Mouse (Mus musculus) heart, embryonic 11.5 days (tissue): ENCODE results near the gene Tnfaip8l1. TPM values are rescaled to one million over a fixed set of nuclear protein-coding genes. Genes with fewer than 3 reads are reported as not detected.

ENCODE experiments used
- ATAC-seq: fragments of 200-750 bp; cut with Nextera tagmentation; replicated peaks from 2 replicates; pipeline ENCODE4 v1.8.0; 2017; ENCODE audit warnings: moderate library complexity; ENCODE audit not compliant: insufficient number of reproducible peaks, low FRiP score, low TSS enrichment
- H3K27ac ChIP-seq: fragments of 300-500 bp; sonication (generic); 2 replicates; pipeline ENCODE4 v1.5.1; 2014; ENCODE audit warnings: mild to moderate bottlenecking, low read depth, low read length
- H3K27me3 ChIP-seq: fragments of 300-500 bp; sonication (generic); 2 replicates; pipeline ENCODE4 v1.6.1; 2014; ENCODE audit warnings: mild to moderate bottlenecking, low read length, mixed read lengths; ENCODE audit not compliant: control insufficient read depth, insufficient read depth
- H3K36me3 ChIP-seq: fragments of 300-500 bp; sonication (generic); 2 replicates; pipeline ENCODE4 v1.6.1; 2014; ENCODE audit warnings: mild to moderate bottlenecking, low read length, moderate library complexity, mixed read lengths; ENCODE audit not compliant: control insufficient read depth, insufficient read depth
- H3K4me1 ChIP-seq: fragments of 300-500 bp; sonication (generic); 2 replicates; pipeline ENCODE4 v1.6.1; 2014; ENCODE audit warnings: low read length; ENCODE audit not compliant: control insufficient read depth, insufficient read depth
- H3K4me2 ChIP-seq: fragments of 300-500 bp; sonication (generic); 2 replicates; pipeline ENCODE4 v1.6.1; 2014; ENCODE audit warnings: mild to moderate bottlenecking, moderate library complexity
- H3K4me3 ChIP-seq: fragments of 300-500 bp; sonication (generic); 2 replicates; pipeline ENCODE4 v1.5.1; 2014; ENCODE audit warnings: low read depth, low read length
- H3K9ac ChIP-seq: fragments of 300-500 bp; sonication (generic); 2 replicates; pipeline ENCODE4 v1.6.1; 2014; ENCODE audit warnings: mild to moderate bottlenecking, low read depth, low read length, moderate library complexity
- H3K9me3 ChIP-seq: fragments of 300-500 bp; sonication (generic); replicated peaks from 2 replicates; pipeline ENCODE4 v1.6.1; 2016; ENCODE audit warnings: low read length; ENCODE audit not compliant: control insufficient read depth
- WGBS: fragments of 180-500 bp; shearing (Covaris S2); extraction: QIAGEN DNeasy Blood & Tissue Kit; methylation state at CpG from one replicate; pipeline ENCODE4 v1.1.7; 2014; ENCODE audit not compliant: insufficient replicate concordance; 5-methylcytosine and 5-hydroxymethylcytosine counted together
- polyA plus RNA-seq: library from polyadenylated mRNA; unstranded; fragments of >200 nt; fragmentation: Nextera tagmentation; extraction: Ambion mirVana; gene quantifications from 2 replicates; pipeline ENCODE4 v1.2.1, GENCODE M21; 2014

Gene Tnfaip8l1
- polyA plus RNA-seq, 1 experiment from 2014 or later: 6.0 TPM

GRCm38 (mm10) chr17:56200586-56200985, 38.3 kb downstream of the Tnfaip8l1 start:
- Histone ChIP-seq H3K4me2 (no peak overlapping the region), H3K36me3 (peaks cover 70% of the 10 kb centered on the region), H3K9me3 (no peaks in the 10 kb centered on the region), H3K27me3 (no peaks in the 10 kb centered on the region), H3K27ac (no peak overlapping the region), H3K9ac (no peak overlapping the region), H3K4me1 (no peaks in the 10 kb centered on the region), H3K4me3 (no peak overlapping the region)
- no peak for ATAC-seq
- WGBS: 86% methylated on average over 9 of the region's 9 CpGs

- WGBS: 65% methylated on average over 3 of the region's 3 CpGs
- ATAC-seq: no peak
- Histone ChIP-seq H3K4me2 (no peak overlapping the region), H3K9me3 (no peaks in the 10 kb centered on the region), H3K27me3 (no peaks in the 10 kb centered on the region), H3K9ac (no peak overlapping the region), H3K36me3 (peaks cover 73% of the 10 kb centered on the region), H3K4me1 (no peaks in the 10 kb centered on the region), H3K4me3 (no peak overlapping the region), H3K27ac (no peak overlapping the region)
These were observed 39.4 kb downstream of the Tnfaip8l1 start for GRCm38 (mm10) chr17:56201642-56202041.

GRCm38 (mm10) chr17:56202476-56202875, 40.2 kb downstream of the Tnfaip8l1 start:
- H3K36me3 ChIP-seq: peaks cover 70% of the 10 kb centered on the region
- H3K9ac ChIP-seq: no peak overlapping the region
- H3K9me3 ChIP-seq: no peaks in the 10 kb centered on the region
- H3K27me3 ChIP-seq: no peaks in the 10 kb centered on the region
- no peak overlapping the region for H3K27ac ChIP-seq
- H3K4me2 ChIP-seq: no peak overlapping the region
- no peak overlapping the region for H3K4me3 ChIP-seq
- no peak for ATAC-seq
- WGBS: 89% methylated on average over 8 of the region's 8 CpGs
- H3K4me1 ChIP-seq: no peaks in the 10 kb centered on the region

- Histone ChIP-seq H3K27me3 (no peaks in the 10 kb centered on the region), H3K9ac (0 out of 2 replicates have a peak overlapping the region, but pooled peaks have one; percentile 16), H3K4me3 (no peak overlapping the region), H3K4me1 (no peaks in the 10 kb centered on the region), H3K4me2 (no peak overlapping the region), H3K27ac (no peak overlapping the region), H3K36me3 (peaks cover 64% of the 10 kb centered on the region), H3K9me3 (no peaks in the 10 kb centered on the region)
- ATAC-seq: no peak
- WGBS: 67% methylated on average over 3 of the region's 3 CpGs
These were observed 41.5 kb downstream of the Tnfaip8l1 start for GRCm38 (mm10) chr17:56203729-56204128.

GRCm38 (mm10) chr17:56206276-56206884, 44.1 kb downstream of the Tnfaip8l1 start:
- Histone ChIP-seq H3K27ac (no peak overlapping the region), H3K4me1 (no peaks in the 10 kb centered on the region), H3K4me2 (no peak overlapping the region), H3K9ac (no peak overlapping the region), H3K4me3 (no peak overlapping the region), H3K9me3 (no peaks in the 10 kb centered on the region), H3K27me3 (no peaks in the 10 kb centered on the region), H3K36me3 (peaks cover 73% of the 10 kb centered on the region)
- WGBS: 73% methylated on average over 10 of the region's 10 CpGs
- no peak for ATAC-seq

GRCm38 (mm10) chr17:56206986-56207674, 44.9 kb downstream of the Tnfaip8l1 start:
- Histone ChIP-seq H3K4me2 (no peak overlapping the region), H3K27ac (no peak overlapping the region), H3K36me3 (peaks cover 73% of the 10 kb centered on the region), H3K4me1 (no peaks in the 10 kb centered on the region), H3K9me3 (no peaks in the 10 kb centered on the region), H3K4me3 (no peak overlapping the region), H3K9ac (no peak overlapping the region), H3K27me3 (no peaks in the 10 kb centered on the region)
- ATAC-seq: no peak
- WGBS: 78% methylated on average over 6 of the region's 6 CpGs

- H3K27ac ChIP-seq: no peak overlapping the region
- H3K27me3 ChIP-seq: no peaks in the 10 kb centered on the region
- H3K4me3 ChIP-seq: no peak overlapping the region
- peaks cover 64% of the 10 kb centered on the region for H3K36me3 ChIP-seq
- no peaks in the 10 kb centered on the region; the same call in 1 of the 2 replicates for H3K4me1 ChIP-seq
- H3K9me3 ChIP-seq: no peaks in the 10 kb centered on the region
- no peak for ATAC-seq
- no peak overlapping the region for H3K9ac ChIP-seq
- 91% methylated on average over 9 of the region's 9 CpGs for WGBS
- H3K4me2 ChIP-seq: no peak overlapping the region
These were observed 45.8 kb downstream of the Tnfaip8l1 start for GRCm38 (mm10) chr17:56207963-56208530.

GRCm38 (mm10) chr17:56208821-56209220, 46.5 kb downstream of the Tnfaip8l1 start:
- ATAC-seq: no peak
- Histone ChIP-seq H3K27me3 (no peaks in the 10 kb centered on the region), H3K4me2 (no peak overlapping the region), H3K36me3 (peaks cover 60% of the 10 kb centered on the region), H3K27ac (no peak overlapping the region), H3K9ac (no peak overlapping the region), H3K9me3 (no peaks in the 10 kb centered on the region), H3K4me1 (no peaks in the 10 kb centered on the region; the same call in 1 of the 2 replicates), H3K4me3 (no peak overlapping the region)
- 92% methylated on average over 3 of the region's 3 CpGs for WGBS
